Mouse (Mus musculus): ENCODE measurements around the gene Kcnk4.

DNA sequence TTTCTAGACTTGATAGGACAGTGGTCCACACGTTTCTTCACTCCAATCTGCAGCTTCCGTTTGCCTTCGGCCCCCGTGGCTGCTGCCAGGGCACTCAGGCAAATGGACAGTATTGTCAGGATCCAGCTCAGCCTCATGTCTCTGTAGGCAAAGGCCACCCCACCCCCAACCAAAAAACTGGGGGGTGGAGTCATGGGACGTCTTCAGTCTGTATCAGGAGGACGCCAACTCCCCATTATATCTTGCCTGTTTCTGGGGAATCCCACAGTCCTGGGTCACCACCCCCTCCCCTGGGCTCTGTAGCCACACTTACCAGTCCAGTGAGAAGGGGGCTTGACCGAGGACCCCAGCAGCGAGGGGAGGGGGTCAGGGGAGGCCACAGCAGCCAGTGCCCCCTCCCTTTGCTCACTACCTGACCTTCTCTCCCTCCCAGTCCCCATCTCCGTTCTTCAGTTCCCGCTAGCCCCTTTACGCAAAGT, 44.7 kb upstream of the Kcnk4 start:
- TF ChIP-seq POLR2A (IDR thresholded peaks at IDR 0.05; ENCODE audit: low read depth, low read length), result no peak
- no peak for TF ChIP-seq CTCF (IDR thresholded peaks at IDR 0.05; ENCODE audit: extremely low read depth, insufficient read length, insufficient replicate concordance, low read depth, low read length)
